Mouse (Mus musculus) left cerebral cortex, postnatal 4 days (tissue): ENCODE results near the gene Zfp367. TPM values are rescaled to one million over a fixed set of nuclear protein-coding genes. Genes with fewer than 3 reads are reported as not detected.

ENCODE experiments used
- DNase-seq: peaks from one replicate; pipeline ENCODE4 v3.0.0-alpha.2; 2022
- intact Hi-C: fragments of 180-260 bp; cut with DNase I; formaldehyde crosslinking; loops from one replicate; pipeline ENCODE4 v1.15.1; 2025
- total RNA-seq, 2 experiments: library from RNA; stranded (reverse); gene quantifications; 2 replicates each; pipeline ENCODE4 v1.2.3; 2021

The Zfp367 gene
- total RNA-seq, 2 experiments from 2014 or later, result 4.9 to 5.4 TPM

DNA sequence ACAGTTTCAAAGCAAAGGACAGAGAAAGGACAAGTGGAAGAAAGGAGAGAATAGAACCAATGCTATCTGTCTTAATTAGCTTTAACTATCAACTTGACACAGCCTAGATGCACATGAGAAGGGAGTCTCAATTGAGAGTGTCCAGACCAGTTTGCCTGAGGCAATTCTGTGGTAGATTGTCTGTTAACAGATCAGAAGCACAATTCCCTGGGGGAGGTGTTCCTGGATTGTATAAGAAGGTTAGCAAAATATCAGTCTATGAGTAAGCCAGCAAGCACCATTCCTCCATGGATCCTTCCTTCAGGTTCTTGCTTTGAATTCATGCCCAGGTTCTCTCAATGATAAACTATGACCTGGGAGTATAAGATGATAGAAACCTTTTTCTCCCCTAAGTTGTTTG is 4.0 kb upstream of the Zfp367 start:
- DNase-seq, result no peak
- intact Hi-C loops, result no loop called here

DNA sequence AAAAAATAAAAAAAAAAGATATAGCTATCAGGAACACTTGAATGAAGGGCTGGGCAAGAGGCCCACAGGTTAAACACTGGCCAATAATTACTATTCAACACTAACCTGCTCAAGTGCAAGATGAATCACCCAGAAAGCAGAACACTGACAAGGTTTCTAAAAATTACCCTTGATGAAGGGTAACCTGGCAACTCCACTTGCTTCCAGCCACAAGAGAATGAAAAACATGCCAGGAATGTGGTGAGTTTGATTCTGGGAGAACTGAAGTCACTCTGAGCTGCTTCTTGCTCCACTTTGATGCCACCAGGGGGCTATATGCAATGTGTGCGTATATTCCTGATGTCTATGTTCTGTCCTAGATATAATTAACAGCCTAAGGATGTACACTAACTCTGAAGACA is 2.2 kb upstream of the Zfp367 start:
- DNase-seq, result no peak
- intact Hi-C loops, result no loop called here

DNA sequence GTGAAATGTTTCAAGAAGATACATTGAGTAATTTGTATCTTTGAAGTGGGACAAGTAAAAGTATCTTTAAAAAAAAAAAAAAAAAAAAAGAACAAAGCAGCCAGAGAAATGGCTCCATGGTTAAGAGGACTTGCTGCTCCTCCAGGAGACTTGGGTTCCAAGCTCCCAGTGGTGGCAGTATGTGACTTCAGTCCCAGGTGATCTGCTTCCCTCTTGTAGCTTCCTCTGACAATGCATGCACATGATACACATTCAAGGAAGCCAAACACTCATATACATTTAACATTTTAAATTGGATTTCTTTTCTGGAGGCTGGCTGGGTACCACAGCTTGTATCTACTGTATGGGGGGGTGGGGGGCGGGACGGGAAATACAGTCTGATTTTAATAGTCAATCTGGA is 1.6 kb upstream of the Zfp367 start:
- intact Hi-C loops, result no loop called here
- DNase-seq, result no peak

DNA sequence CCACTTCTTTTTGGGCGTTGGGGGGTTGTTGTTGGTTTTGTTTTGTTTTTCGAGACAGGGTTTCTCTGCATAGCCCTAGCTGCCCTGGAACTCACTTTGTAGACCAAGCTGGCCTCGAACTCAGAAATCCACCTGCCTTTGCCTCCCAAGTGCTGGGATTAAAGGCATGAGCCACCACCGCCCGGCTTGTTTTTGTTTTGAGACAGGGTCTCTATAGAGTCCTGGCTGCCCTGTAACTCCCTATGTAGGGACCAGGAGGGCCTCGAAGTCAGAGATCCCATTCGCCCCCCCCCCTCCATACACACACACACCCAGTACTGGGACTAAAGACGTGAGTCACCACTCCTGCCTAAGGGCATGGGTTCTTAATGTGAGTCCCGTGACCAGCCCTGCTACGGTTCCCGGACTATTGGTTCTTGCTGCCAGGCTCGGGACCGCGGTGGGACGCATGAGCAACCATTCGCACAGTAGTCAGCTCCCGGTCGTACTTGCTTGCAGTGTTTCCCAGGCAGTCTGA is 807 bp upstream of the Zfp367 start:
- intact Hi-C loops, result no loop called here
- peak; percentile 32 for DNase-seq

DNA sequence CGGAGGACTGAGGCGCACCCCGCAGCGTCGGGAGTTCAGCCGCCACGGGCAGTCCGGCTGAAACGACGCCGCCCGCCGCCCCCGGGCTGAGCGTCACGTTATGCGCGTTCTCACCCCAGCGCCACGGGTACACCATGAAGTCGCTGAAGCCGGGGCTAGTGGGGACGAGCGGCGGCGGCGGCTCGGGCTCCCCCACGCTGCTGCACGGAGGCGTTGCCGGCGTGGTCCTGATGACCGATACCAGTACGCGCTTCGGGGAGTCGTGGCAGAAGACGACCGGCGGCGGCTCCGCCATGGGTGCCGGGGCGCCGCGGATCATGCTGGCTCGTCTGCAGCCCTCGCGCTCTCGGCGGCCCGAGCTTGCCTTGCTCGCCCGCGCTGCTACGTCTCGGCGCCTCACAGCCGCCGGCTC is 325 bp downstream of the Zfp367 start:
- peak; percentile 48 for DNase-seq
- intact Hi-C loops, result no loop called here

DNA sequence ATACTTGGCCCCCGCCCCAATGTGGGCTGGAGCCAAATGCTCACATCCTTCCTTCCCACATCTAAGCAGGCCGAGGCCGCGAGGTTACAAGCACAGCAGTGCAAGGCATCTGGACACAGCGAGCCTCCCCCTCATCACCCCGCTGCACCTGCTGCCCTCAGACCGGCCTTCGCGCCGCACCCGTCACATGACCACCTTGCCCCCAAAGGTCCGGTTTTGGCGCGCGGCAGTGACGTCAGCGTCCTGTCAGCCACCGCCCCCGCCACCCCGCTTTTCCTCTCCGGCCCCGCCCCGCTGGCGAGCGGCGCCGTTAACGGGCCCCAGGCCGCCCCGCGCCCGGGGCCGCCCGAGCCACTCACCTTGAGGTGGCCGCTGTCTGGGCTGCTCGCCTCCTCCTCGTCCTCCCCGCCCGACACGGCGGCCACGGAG is 747 bp downstream of the Zfp367 start:
- peak; percentile 93 for DNase-seq
- intact Hi-C loops, result no loop called here

DNA sequence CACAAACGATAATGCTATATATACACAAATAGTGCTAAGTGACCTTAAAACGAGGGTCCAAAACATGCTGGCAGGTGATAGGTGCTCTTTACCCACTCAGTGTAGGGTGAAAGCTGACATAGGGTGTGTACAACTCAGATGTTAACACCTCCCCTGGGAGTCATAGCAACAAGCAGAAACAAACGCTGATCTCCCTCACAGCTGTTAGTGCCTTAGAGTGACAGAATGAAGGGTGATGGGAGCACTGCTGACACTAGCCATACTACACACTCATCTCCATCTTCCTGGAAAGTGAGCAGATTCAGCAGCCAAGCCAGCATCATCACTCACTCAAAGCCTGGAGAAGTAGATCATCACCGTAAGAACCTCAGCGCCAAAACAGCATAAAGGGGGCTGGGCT is 2.9 kb downstream of the Zfp367 start:
- intact Hi-C loops, result no loop called here
- no peak for DNase-seq

DNA sequence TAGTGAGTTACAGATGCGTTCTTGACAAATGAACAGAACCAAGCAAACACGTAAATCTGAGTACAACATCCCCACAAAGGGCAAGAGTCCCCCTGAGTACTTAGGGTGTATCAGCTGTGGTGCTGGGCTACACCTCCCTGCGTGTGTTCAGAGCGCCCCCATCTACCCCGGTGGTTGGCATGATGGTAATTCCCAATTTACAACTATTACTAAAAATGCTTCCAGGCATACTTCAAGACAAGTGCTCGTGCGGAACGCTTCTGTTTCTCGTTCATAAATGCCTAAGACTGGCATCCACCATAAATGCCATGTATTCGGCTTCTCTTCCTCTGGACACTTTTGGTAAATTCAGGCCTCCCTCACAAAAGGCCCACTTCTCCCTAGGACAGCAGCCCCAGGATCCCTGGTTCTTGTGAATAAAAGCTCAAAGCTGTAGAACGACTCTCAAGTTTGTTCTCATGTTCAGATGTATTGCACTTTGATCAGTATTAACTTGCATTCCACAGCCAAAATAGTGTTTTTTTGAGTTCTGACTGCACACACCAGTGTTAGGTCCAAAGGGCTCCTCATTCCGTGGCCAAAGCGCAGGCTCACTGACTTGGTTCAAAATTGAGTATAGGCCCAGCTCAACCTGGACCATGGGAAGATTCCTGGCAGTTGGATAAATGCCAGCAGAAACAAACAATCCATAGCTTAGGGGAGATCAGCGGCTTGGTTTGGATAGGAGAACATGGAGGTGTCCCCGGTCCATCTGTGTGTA is 23.2 kb downstream of the Zfp367 start:
- intact Hi-C loops, result no loop called here
- DNase-seq, result peak; percentile 36

DNA sequence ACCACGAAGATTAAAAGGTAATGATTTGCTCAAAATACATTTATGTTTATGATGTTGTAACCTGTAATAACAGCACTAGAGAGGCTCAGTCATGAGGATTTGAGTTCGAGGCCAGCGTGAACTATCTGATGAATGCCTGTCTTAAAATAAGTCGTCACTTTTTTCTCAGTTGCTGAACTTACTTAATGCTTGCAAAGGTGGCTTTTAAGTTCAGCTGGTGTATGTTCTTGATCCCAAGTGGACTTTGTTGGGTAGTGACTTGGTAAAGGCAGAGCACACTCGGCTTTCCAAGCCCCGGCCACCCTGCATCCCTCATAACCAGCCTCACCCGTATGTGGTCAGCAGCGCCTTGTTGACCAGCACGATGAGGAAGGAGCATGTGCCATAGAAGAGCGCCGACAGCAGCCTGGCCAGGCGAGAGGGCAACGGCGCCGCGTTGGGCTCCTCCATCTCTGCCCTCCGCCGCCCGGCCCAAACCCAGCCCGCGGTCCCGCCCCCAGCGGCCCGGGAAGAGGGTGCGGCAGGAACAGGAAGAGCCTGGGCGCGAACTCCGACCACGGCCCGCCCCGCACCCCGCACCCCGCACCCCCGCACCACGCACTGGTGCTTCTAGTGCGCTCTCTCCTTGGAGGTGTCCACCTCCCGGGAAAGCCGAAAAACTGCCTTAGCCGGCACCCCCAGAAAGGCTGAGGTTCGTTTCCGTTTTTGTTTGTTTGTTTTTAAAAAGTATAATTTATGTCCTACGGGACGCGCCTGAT is 24.0 kb downstream of the Zfp367 start, which contains the start of gene Slc35d2:
Gene Slc35d2 (minus strand): TSS at position 511 of the 758 bp plus-strand sequence.
- intact Hi-C loops, result no loop called here

DNA sequence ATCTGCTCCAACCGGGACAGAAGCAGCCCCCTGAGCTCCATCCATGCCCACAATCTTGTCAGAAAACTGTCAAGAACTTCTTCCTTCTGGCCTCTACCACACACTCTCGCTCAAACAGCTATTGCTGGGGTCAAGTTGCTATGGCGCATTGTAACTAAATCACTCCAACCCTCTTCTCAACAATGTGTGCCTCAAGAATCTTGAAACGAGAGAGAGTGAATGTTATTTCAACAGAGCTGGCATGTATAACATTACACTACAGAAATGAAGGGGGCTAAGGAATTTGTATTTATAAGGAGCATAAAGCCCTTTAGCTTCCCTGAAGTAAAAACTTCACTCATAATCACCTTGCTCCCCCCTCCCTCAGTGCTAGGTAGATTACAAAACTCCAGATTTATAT is 26.7 kb downstream of the Zfp367 start:
- intact Hi-C loops, result no loop called here
- DNase-seq, result no peak

More for the DNA sequence above, 24.0 kb downstream of the Zfp367 start, which contains the start of gene Slc35d2:
- DNase-seq, result peak; percentile 40

DNA sequence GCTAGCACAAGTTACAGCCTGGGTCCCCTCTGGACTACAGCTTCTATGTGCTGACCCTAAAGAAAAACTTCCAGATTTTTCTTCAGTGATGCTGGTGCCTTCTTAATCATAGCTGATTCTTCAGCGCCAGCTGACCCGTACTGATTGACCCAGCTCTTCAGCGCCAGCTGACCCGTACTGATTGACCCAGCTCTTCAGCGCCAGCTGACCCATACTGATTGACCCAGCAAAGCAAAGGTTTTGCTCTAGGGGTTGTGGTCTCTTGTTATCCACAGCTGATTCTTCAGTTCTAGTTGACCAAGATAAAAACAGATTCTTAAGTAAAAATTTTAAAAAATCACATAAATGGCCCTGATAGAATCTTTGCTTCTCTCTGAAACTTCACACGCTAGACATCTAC is 28.1 kb downstream of the Zfp367 start:
- no peak for DNase-seq
- intact Hi-C loops, result no loop called here

DNA sequence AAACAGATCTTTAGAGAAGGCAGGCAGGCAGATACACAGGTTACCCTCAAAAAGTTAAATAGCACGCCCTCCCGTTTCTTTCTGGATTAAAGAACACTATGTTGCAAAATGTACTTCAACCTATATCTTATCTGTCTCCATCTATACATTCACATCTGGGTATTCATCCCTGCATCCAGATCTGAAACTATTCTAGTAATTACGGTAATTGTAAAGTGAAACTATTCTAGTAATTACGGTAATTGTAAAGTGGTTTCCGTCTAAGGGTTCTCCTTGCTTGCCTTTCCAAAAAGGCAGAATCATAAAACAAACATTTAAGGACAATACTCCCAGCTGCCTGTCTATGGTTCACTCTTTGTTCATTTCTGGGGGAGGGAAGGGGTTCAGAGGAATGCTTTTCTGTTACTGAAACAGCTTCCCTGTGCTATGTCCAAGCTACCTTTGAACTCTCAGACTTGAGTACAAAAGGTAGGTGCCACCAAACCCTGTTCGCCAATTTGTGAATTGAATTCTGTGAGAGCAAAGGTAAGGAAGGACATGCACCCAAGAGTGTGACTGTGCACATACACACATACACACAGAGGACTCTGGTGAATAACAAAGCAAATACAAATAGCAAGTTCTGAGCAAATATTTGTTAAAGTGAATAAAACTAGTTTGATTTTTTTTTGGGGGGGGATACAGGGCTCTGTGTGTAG is 29.4 kb downstream of the Zfp367 start:
- intact Hi-C loops, result no loop called here

DNA sequence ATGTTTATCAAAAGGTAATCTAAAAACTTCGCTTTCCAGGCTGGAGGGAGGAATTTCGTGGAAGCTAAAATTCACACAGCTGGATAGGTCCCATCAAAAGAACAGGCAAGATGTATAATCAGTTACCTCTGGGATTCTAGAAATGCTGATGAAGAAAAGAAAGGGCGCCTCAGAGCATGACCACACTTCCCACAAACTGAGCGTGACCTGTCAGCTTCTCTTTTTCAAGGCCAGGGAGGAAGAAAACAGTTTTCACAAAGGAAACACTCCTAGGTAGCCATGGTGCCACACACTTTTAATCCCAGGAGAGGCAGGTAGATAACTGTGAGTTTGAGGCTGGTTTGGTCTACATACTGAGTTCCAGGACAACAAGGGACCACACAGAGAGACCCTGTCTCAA is 32.2 kb downstream of the Zfp367 start:
- intact Hi-C loops, result no loop called here
- no peak for DNase-seq

More for the DNA sequence above, 29.4 kb downstream of the Zfp367 start:
- no peak for DNase-seq

DNA sequence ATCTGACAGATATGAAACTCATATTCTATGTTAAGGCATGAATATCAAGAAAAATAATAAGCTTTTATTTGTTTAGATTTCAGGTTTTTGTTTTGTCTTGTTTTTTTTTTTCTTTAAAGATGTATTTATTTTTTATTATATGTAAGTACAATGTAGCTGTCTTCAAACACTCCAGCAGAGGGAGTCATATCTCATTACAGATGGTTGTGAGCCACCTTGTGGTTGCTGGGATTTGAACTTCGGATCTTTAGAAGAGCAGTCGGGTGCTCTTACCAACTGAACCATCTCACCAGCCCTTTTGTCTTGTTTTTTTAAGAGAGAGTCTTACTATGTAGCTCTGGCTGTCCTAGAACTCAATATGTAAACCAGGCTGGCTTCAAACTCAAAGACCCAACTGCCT is 35.6 kb downstream of the Zfp367 start:
- intact Hi-C loops, result no loop called here
- no peak for DNase-seq

DNA sequence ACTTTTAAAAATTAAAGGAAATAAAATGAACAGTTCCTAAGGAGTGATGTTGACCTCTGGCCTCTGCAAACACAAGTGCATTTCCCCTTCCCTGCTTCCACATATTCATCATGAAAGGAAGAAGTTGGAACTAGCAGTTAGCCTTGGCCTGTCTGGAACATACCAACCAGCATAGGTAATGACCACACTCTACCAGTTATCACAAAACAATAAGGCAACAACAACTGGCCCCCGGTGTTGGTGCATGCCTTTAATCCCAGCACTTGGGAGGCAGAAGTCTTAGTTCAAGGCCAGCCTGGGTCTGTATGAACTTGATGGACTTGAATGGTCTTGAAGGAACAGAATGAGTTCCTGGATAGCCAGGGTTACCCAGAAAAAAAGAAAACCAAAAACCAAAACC is 42.6 kb downstream of the Zfp367 start:
- DNase-seq, result no peak
- intact Hi-C loops, result no loop called here

DNA sequence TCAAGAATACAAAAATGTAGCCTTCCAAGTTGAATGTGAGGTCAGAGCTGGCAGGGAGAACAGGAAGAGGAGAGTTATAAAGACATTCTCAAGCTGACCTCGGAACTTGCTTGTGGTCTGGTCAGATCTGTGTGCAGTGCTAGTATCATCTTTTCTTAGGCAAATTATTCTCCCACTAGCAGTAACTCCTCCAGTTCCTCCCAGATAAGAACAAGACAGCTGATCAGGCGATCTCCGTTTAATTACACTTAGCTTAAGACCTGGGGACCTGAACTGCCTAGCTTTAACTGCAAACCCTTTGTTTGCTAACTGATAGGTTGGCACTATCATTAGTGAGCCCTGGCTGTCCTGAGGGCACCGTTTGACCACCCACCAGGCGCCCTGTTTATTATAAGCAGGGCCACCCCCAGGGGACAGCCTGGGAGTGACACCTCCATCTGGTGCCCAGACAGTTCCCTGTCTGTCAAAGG is 44.6 kb downstream of the Zfp367 start:
- intact Hi-C loops, result no loop called here
- DNase-seq, result peak; percentile 65

DNA sequence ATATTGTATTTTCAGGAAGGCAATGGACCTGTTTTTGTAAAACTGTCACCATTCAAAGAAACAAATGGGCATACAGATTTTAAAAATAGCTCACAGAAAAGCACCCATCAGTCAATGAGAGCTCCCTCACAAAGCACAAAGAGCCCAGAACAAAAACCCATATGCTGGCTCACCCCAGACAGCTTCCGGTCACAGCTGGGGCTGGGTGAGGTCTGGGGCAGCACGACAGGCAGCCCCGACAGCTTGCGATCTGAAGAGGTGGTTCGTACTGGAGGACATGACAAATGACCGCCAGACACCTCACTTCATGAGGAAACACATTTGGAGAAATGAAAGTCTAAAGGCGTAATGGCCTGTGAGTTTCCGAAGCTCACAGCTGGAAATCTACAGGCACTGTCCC is 45.5 kb downstream of the Zfp367 start:
- DNase-seq, result peak; percentile 30
- intact Hi-C loops, result no loop called here

DNA sequence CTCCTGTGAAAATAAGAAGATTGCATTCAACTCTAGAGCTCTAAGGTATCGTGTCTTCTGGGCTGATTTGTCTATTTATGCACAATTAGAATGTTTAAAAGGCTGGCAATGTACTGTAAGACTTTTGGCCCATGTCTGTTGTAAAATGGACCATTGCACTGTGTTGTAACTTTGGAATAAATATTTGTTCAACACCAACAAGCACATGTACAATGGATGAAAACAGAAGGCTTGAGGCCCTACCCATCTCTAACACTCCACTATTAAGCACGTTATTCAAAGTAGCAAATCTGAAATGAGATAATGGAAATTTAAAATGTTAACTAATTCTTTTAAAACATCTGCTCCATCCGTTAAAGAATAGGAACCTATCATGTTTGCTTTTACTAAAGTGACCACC is 45.9 kb downstream of the Zfp367 start:
- no peak for DNase-seq
- intact Hi-C loops, result no loop called here

DNA sequence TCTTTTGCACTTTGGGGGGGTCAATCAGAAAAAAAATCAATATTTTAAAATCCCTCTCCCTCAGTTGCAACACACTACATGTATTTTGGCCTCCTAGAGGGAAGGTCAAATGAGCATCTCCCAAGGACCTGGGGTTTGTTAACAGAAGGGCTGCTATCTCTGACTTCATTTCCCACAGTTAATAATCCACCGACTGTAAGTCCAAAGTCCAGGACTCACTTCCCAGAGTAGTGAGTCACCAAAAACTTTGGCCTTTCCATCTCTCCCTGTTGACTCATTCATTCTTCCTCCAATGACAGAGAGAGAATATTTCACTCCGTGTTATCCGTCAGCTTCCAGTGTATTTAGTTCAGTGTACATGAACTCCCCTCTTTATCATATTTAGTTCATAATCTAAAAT is 47.3 kb downstream of the Zfp367 start:
- intact Hi-C loops, result no loop called here

DNA sequence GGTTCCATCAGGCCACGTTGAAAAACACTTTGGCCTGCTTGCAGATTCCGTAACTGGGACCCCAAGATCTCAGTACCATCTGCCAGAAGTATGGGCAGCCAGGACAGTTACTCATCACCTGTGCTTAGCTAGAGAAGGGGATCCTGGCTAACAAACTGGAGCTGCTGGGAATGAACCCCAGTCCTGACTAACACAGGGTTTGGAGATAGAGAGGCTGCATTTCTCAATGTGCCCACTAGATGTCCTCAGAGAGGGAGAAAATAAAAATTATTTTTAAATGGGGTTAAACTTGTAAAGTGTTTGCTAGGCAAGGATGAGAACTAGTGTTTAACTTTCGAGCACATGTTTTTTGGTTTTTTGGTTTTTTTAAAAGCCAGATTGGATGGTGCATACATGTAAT is 52.8 kb downstream of the Zfp367 start:
- peak; percentile 11 for DNase-seq
- intact Hi-C loops, result no loop called here

More for the DNA sequence above, 47.3 kb downstream of the Zfp367 start:
- no peak for DNase-seq

DNA sequence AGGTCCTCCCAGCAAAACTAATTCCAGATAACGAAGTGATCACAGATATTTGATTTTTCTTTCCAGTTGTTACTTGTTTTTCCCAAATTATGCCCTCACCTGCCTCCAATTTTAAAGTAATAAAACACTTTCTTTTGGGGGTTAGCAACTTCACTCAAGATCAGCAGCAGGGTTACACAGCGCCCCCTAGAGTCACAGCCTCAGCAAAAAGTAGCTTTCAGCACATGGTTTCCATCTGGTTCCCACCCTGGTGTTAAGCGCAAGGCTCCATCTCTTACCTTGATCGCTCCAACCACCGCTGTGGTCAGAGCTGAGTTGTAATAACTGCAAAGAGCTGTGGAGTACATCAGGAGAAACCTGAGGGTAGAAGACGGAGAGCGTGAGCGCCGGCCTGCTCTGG is 54.0 kb downstream of the Zfp367 start:
- DNase-seq, result peak; percentile 42
- intact Hi-C loops, result no loop called here
